13 mouse cellular contexts compared by ENCODE assay signal in genomic region chr19:55137884-55138283, GRCm38 (mm10). TPM values are rescaled to one million over a fixed set of nuclear protein-coding genes. Genes with fewer than 3 reads are reported as not detected.
DNase-seq lines count a peak whose midpoint lies in the region; ATAC-seq lines count a peak whose summit lies in the region.
"Had no signal": no experiment of that assay in that cellular context is flagged by ENCODE, and none has a peak within 500 bp of the region (broad histone marks: within the 10 kb centered on the region; RNA-seq: fewer than 3 reads in every experiment).

No protein-coding gene starts in this region.

- H3K4me2 ChIP-seq in midbrain, embryonic 16.5 days (ENCODE audit: low read length) = no peak overlapping the region
- no peak overlapping the region for H3K4me2 ChIP-seq in hindbrain, embryonic 13.5 days
- H3K4me2 ChIP-seq in stomach, embryonic 16.5 days (ENCODE audit: low read depth, low read length) = no peak overlapping the region
- H3K4me2 ChIP-seq: heart, embryonic 13.5 days; liver, embryonic 13.5 days had no signal

- intact Hi-C loops in heart, postnatal 10 days (cut with DNase I) = no loop called here

- WGBS in heart, embryonic 10.5 days = 46% methylated on average over 7 of the region's 7 CpGs
- 33% methylated on average over 7 of the region's 7 CpGs for WGBS in midbrain, embryonic 10.5 days
- WGBS in midbrain, embryonic 16.5 days = 14% methylated on average over 7 of the region's 7 CpGs
- WGBS in hindbrain, embryonic 13.5 days = 22% methylated on average over 7 of the region's 7 CpGs
- 41% methylated on average over 7 of the region's 7 CpGs for WGBS in stomach, embryonic 16.5 days

- no peak overlapping the region for H3K9ac ChIP-seq in midbrain, embryonic 16.5 days (ENCODE audit: low read depth, low read length)
- no peak overlapping the region for H3K9ac ChIP-seq in hindbrain, embryonic 13.5 days
- H3K9ac ChIP-seq in stomach, embryonic 16.5 days (ENCODE audit: low read length) = no peak overlapping the region
- H3K9ac ChIP-seq: heart, embryonic 13.5 days; liver, embryonic 13.5 days had no signal

- H3K27ac ChIP-seq in heart, embryonic 10.5 days = no peak overlapping the region
- H3K27ac ChIP-seq in midbrain, embryonic 10.5 days (replicated peaks) = peak overlapping the region; percentile 69
- no peak overlapping the region for H3K27ac ChIP-seq in midbrain, embryonic 16.5 days (ENCODE audit: low read length)
- peak overlapping the region; percentile 14; the same call in 1 of the 2 replicates for H3K27ac ChIP-seq in hindbrain, embryonic 13.5 days
- no peak overlapping the region for H3K27ac ChIP-seq in stomach, embryonic 16.5 days (ENCODE audit: low read length)
- H3K27ac ChIP-seq: heart, embryonic 13.5 days; liver, embryonic 13.5 days had no signal

- H3K36me3 ChIP-seq in heart, embryonic 10.5 days = no peaks in the 10 kb centered on the region
- no peaks in the 10 kb centered on the region for H3K36me3 ChIP-seq in midbrain, embryonic 10.5 days
- no peaks in the 10 kb centered on the region for H3K36me3 ChIP-seq in midbrain, embryonic 16.5 days (ENCODE audit: control insufficient read depth, insufficient read depth, low read length)
- no peaks in the 10 kb centered on the region for H3K36me3 ChIP-seq in hindbrain, embryonic 13.5 days
- no peaks in the 10 kb centered on the region for H3K36me3 ChIP-seq in stomach, embryonic 16.5 days (ENCODE audit: control insufficient read depth, insufficient read depth, low read length)
- H3K36me3 ChIP-seq: heart, embryonic 13.5 days; liver, embryonic 13.5 days had no signal

- no peak; the same call in 1 of the 2 replicates for ATAC-seq in midbrain, embryonic 16.5 days
- peak; percentile 69; the same call in 1 of the 2 replicates for ATAC-seq in hindbrain, embryonic 13.5 days (ENCODE audit: low FRiP score)
- peak; percentile 83 for ATAC-seq in stomach, embryonic 16.5 days (ENCODE audit: insufficient read depth, low FRiP score)
- ATAC-seq in erythroblast, adult 5-6 weeks (replicated peaks; ENCODE audit: low FRiP score, poor library complexity, severe bottlenecking) = no peak

- H3K9me3 ChIP-seq in heart, embryonic 10.5 days = no peaks in the 10 kb centered on the region
- no peaks in the 10 kb centered on the region for H3K9me3 ChIP-seq in midbrain, embryonic 10.5 days (replicated peaks)
- H3K9me3 ChIP-seq in midbrain, embryonic 16.5 days (replicated peaks; ENCODE audit: control insufficient read depth, low read length, poor library complexity, severe bottlenecking) = no peaks in the 10 kb centered on the region
- no peaks in the 10 kb centered on the region for H3K9me3 ChIP-seq in hindbrain, embryonic 13.5 days
- H3K9me3 ChIP-seq in stomach, embryonic 16.5 days (replicated peaks; ENCODE audit: control insufficient read depth, low read length) = no peaks in the 10 kb centered on the region
- H3K9me3 ChIP-seq: heart, embryonic 13.5 days; liver, embryonic 13.5 days had no signal

- peaks cover 13% of the 10 kb centered on the region for H3K4me1 ChIP-seq in heart, embryonic 10.5 days
- H3K4me1 ChIP-seq in midbrain, embryonic 10.5 days = peaks cover 49% of the 10 kb centered on the region
- no peaks in the 10 kb centered on the region for H3K4me1 ChIP-seq in midbrain, embryonic 16.5 days (ENCODE audit: control insufficient read depth, insufficient read depth, low read length)
- peaks cover 12% of the 10 kb centered on the region for H3K4me1 ChIP-seq in hindbrain, embryonic 13.5 days (replicated peaks)
- peaks cover 7% of the 10 kb centered on the region; the same call in 1 of the 2 replicates for H3K4me1 ChIP-seq in stomach, embryonic 16.5 days (ENCODE audit: control insufficient read depth, insufficient read depth, low read length)

- peak; percentile 29 to 42 for DNase-seq in heart, postnatal 10 days
- no peak for DNase-seq in heart, embryonic 10.5 days (ENCODE audit: low spot score)
- peak; percentile 40 for DNase-seq in midbrain, embryonic 10.5 days (ENCODE audit: low spot score)
- DNase-seq in adrenal gland, adult 18-20 months (ENCODE audit: low spot score in 2 of 2) = no peak
- DNase-seq: cerebellum, adult 9-10 months; liver, embryonic 13.5 days; right cerebral cortex, postnatal 14 days had no signal

- H3K27me3 ChIP-seq in heart, embryonic 10.5 days (ENCODE audit: insufficient read depth, poor library complexity, severe bottlenecking) = 0 out of 2 replicates have a peak, but pooled peaks cover 4% of the 10 kb centered on the region
- no peaks in the 10 kb centered on the region for H3K27me3 ChIP-seq in midbrain, embryonic 10.5 days (ENCODE audit: low read depth, poor library complexity, severe bottlenecking)
- H3K27me3 ChIP-seq in midbrain, embryonic 16.5 days (ENCODE audit: control insufficient read depth, insufficient read depth, low read depth, low read length) = no peaks in the 10 kb centered on the region
- no peaks in the 10 kb centered on the region for H3K27me3 ChIP-seq in hindbrain, embryonic 13.5 days
- H3K27me3 ChIP-seq in stomach, embryonic 16.5 days (ENCODE audit: control insufficient read depth, insufficient read depth, low read length) = no peaks in the 10 kb centered on the region
- H3K27me3 ChIP-seq: CH12.LX; heart, embryonic 13.5 days; liver, embryonic 13.5 days had no signal

- H3K4me3 ChIP-seq in heart, embryonic 10.5 days = no peak overlapping the region
- no peak overlapping the region for H3K4me3 ChIP-seq in midbrain, embryonic 10.5 days
- H3K4me3 ChIP-seq in midbrain, embryonic 16.5 days (ENCODE audit: low read depth, low read length) = no peak overlapping the region
- H3K4me3 ChIP-seq in hindbrain, embryonic 13.5 days = no peak overlapping the region
- H3K4me3 ChIP-seq in stomach, embryonic 16.5 days (replicated peaks; ENCODE audit: low read length) = no peak overlapping the region
- H3K4me3 ChIP-seq: heart, embryonic 13.5 days; liver, embryonic 13.5 days had no signal

RNA-seq across cellular contexts. Expression of gene Gpam, which starts 10.8 kb away (rescaled TPM):
- total RNA-seq in heart, postnatal 10 days (2021) = 100 to 1,000 TPM; 128 to 164 TPM
- polyA plus RNA-seq in heart, embryonic 10.5 days (2016; fragmentation: Nextera tagmentation; extraction: Ambion mirVana) = 12.8 and 14.9 TPM in 2 replicates
- 21.9 and 28.5 TPM in 2 replicates for polyA plus RNA-seq in midbrain, embryonic 10.5 days (2016; fragmentation: Nextera tagmentation; extraction: Ambion mirVana)
- 25.2 and 28.3 TPM in 2 replicates for polyA plus RNA-seq in midbrain, embryonic 16.5 days (2015; fragmentation: Nextera tagmentation; extraction: Ambion mirVana)
- polyA plus RNA-seq in hindbrain, embryonic 13.5 days (2015; fragmentation: Nextera tagmentation; extraction: Ambion mirVana) = 22.5 and 22.8 TPM in 2 replicates
- 21.2 and 23.3 TPM in 2 replicates for polyA plus RNA-seq in stomach, embryonic 16.5 days (2015; fragmentation: Nextera tagmentation; extraction: Ambion mirVana)
- total RNA-seq in adrenal gland, adult 18-20 months (2021) = 100 to 1,000 TPM in 1 of 2 experiments, 10 to 100 TPM in 1; 87.8 to 419 TPM
- 0.38 and 1.0 TPM in 2 replicates for total RNA-seq in erythroblast, adult 5-6 weeks (2015; ENCODE audit: low replicate concordance)
- 1.7 and 1.9 TPM in 2 replicates for total RNA-seq in erythroblast, adult 5-6 weeks (2017; ENCODE audit: low replicate concordance)

RNA-seq across cellular contexts. Expression of gene Tectb, which starts 42.6 kb away (rescaled TPM):
- total RNA-seq in heart, postnatal 10 days (2021) = under 1 TPM in 1 of 2 experiments, not detected in 1; 0.31 TPM
- 0.08 TPM in 1 of 2 replicates, not detected in the other for polyA plus RNA-seq in heart, embryonic 10.5 days (2016; fragmentation: Nextera tagmentation; extraction: Ambion mirVana)
- 0.12 TPM in 1 of 2 replicates, not detected in the other for polyA plus RNA-seq in midbrain, embryonic 10.5 days (2016; fragmentation: Nextera tagmentation; extraction: Ambion mirVana)
- polyA plus RNA-seq in midbrain, embryonic 16.5 days (2015; fragmentation: Nextera tagmentation; extraction: Ambion mirVana) = 0.15 and 0.41 TPM in 2 replicates
- 0.45 and 0.75 TPM in 2 replicates for polyA plus RNA-seq in hindbrain, embryonic 13.5 days (2015; fragmentation: Nextera tagmentation; extraction: Ambion mirVana)
- polyA plus RNA-seq in stomach, embryonic 16.5 days (2015; fragmentation: Nextera tagmentation; extraction: Ambion mirVana) = 0.13 and 0.14 TPM in 2 replicates
- 1 to 10 TPM in 1 of 2 experiments, under 1 TPM in 1; 0.22 to 1.1 TPM for total RNA-seq in adrenal gland, adult 18-20 months (2021)
- total RNA-seq in erythroblast, adult 5-6 weeks (2015; ENCODE audit: low replicate concordance) = not detected in 2 replicates
- not detected in 2 replicates for total RNA-seq in erythroblast, adult 5-6 weeks (2017; ENCODE audit: low replicate concordance)
- total RNA-seq: CH12.LX had no signal
- polyA plus RNA-seq: heart, embryonic 13.5 days; liver, embryonic 13.5 days had no signal

Comparison
In these comparisons a context has a peak if more than half of its experiments do, and no peak if none do; other contexts are left out.
1. DNase-seq: peak in heart, postnatal 10 days (2 of 2) and midbrain, embryonic 10.5 days (single experiment); none in heart, embryonic 10.5 days (single experiment) and adrenal gland, adult 18-20 months (0 of 2).
2. H3K27ac ChIP-seq: peak in midbrain, embryonic 10.5 days (single experiment) and hindbrain, embryonic 13.5 days (single experiment); none in heart, embryonic 10.5 days (single experiment), midbrain, embryonic 16.5 days (single experiment) and stomach, embryonic 16.5 days (single experiment).
3. ATAC-seq: peak in hindbrain, embryonic 13.5 days (single experiment) and stomach, embryonic 16.5 days (single experiment); none in midbrain, embryonic 16.5 days (single experiment) and erythroblast, adult 5-6 weeks (single experiment).